Mouse (Mus musculus) heart, postnatal 14 days (tissue): Measurements from ENCODE around the gene Cobl. TPM values are rescaled to one million over a fixed set of nuclear protein-coding genes. Genes with fewer than 3 reads are reported as not detected.
A peak's percentile ranks its signal among the peaks of the same experiment; 100 is the strongest.

ENCODE experiments used
- DNase-seq, 2 experiments: peaks; one replicate each; pipeline ENCODE4 v3.0.0; 2021 to 2022
- intact Hi-C: fragments of 180-260 bp; cut with DNase I; formaldehyde crosslinking; loops from one replicate; pipeline ENCODE4 v1.15.1; 2025
- total RNA-seq, 2 experiments: library from RNA; stranded (reverse); gene quantifications; 2 replicates each; pipeline ENCODE4 v1.2.3; 2021

Gene Cobl
- total RNA-seq, 2 experiments from 2014 or later = 20.0 to 20.5 TPM

GRCm38 (mm10) chr11:12234126-12234525, 230.6 kb downstream of the Cobl start:
- no peak for DNase-seq
- intact Hi-C loops = no loop called here

- intact Hi-C loops = no loop called here
Observed at GRCm38 (mm10) chr11:12232743-12233125, 232.0 kb downstream of the Cobl start.

GRCm38 (mm10) chr11:12232041-12232742, 232.6 kb downstream of the Cobl start:
- peak in 1 of 2 experiments; percentile 8 for DNase-seq
- intact Hi-C loops = no loop called here

More at GRCm38 (mm10) chr11:12232743-12233125, 232.0 kb downstream of the Cobl start:
- DNase-seq = no peak

GRCm38 (mm10) chr11:12231481-12232035, 233.2 kb downstream of the Cobl start:
- intact Hi-C loops = no loop called here
- DNase-seq = peak; percentile 49 to 69

- intact Hi-C loops = no loop called here
- DNase-seq = peak; percentile 5 to 7
Observed at GRCm38 (mm10) chr11:12229411-12229810, 235.3 kb downstream of the Cobl start.

GRCm38 (mm10) chr11:12227343-12227742, 237.4 kb downstream of the Cobl start:
- DNase-seq = no peak
- intact Hi-C loops = no loop called here

GRCm38 (mm10) chr11:12219594-12220530, 244.9 kb downstream of the Cobl start:
- intact Hi-C loops = no loop called here
- DNase-seq = no peak

GRCm38 (mm10) chr11:12216897-12217296, 247.9 kb downstream of the Cobl start:
- intact Hi-C loops = no loop called here
- DNase-seq = no peak

- intact Hi-C loops = no loop called here
- no peak for DNase-seq
Observed at GRCm38 (mm10) chr11:12215582-12215981, 249.2 kb downstream of the Cobl start.

- intact Hi-C loops = no loop called here
- DNase-seq = no peak
Observed at GRCm38 (mm10) chr11:12208574-12208973, 256.2 kb downstream of the Cobl start.

GRCm38 (mm10) chr11:12205201-12206161, 259.3 kb downstream of the Cobl start:
- intact Hi-C loops = no loop called here
- peak; percentile 6 to 16 for DNase-seq

- intact Hi-C loops = no loop called here
- DNase-seq = no peak
Observed at GRCm38 (mm10) chr11:12199441-12199840, 265.3 kb downstream of the Cobl start.

- DNase-seq = peak; percentile 39 to 40
- intact Hi-C loops = no loop called here
Observed at GRCm38 (mm10) chr11:12198700-12199349, 265.9 kb downstream of the Cobl start.

GRCm38 (mm10) chr11:12198017-12198416, 266.7 kb downstream of the Cobl start:
- intact Hi-C loops = no loop called here
- no peak for DNase-seq

- DNase-seq = no peak
- intact Hi-C loops = no loop called here
Observed at GRCm38 (mm10) chr11:12197542-12197941, 267.2 kb downstream of the Cobl start.

GRCm38 (mm10) chr11:12195390-12195789, 269.4 kb downstream of the Cobl start:
- intact Hi-C loops = no loop called here

GRCm38 (mm10) chr11:12193369-12193768, 271.4 kb downstream of the Cobl start:
- no peak for DNase-seq
- intact Hi-C loops = no loop called here

More at GRCm38 (mm10) chr11:12195390-12195789, 269.4 kb downstream of the Cobl start:
- no peak for DNase-seq

GRCm38 (mm10) chr11:12191386-12191785, 273.4 kb downstream of the Cobl start:
- DNase-seq = no peak
- intact Hi-C loops = no loop called here

- intact Hi-C loops = no loop called here
Observed at GRCm38 (mm10) chr11:12190417-12190816, 274.3 kb downstream of the Cobl start.

More at GRCm38 (mm10) chr11:12190417-12190816, 274.3 kb downstream of the Cobl start:
- no peak for DNase-seq
